Mouse (Mus musculus) heart, adult 2 months (tissue): ENCODE data around the gene Noxa1. TPM values are rescaled to one million over a fixed set of nuclear protein-coding genes. Genes with fewer than 3 reads are reported as not detected.

Source experiments
- DNase-seq, 2 experiments: peaks; one replicate each; pipeline ENCODE4 v3.0.0; 2021
- H3K27ac ChIP-seq: fragments of 200-600 bp; 2 replicates; pipeline ENCODE4 v1.8.1; 2022
- H3K27me3 ChIP-seq: fragments of 200-500 bp; 2 replicates; pipeline ENCODE4 v1.6.1; 2012; ENCODE audit warnings: mild to moderate bottlenecking, low read length, inconsistent platforms, mixed read lengths; ENCODE audit not compliant: control insufficient read depth, insufficient read depth
- H3K36me3 ChIP-seq: fragments of 200-500 bp; 2 replicates; pipeline ENCODE4 v1.6.1; 2012; ENCODE audit warnings: low read length, inconsistent platforms; ENCODE audit not compliant: control insufficient read depth, insufficient read depth
- H3K4me1 ChIP-seq: fragments of 200-500 bp; 2 replicates; pipeline ENCODE4 v1.6.1; 2011; ENCODE audit warnings: low read length; ENCODE audit not compliant: control insufficient read depth, insufficient read depth
- H3K4me3 ChIP-seq: fragments of 200-600 bp; 2 replicates; pipeline ENCODE4 v1.8.1; 2022
- H3K79me2 ChIP-seq: fragments of 200-500 bp; replicated peaks from 2 replicates; pipeline ENCODE4 v1.6.1; 2012; ENCODE audit warnings: mild to moderate bottlenecking, inconsistent platforms, low read length, moderate library complexity, mixed read lengths; ENCODE audit not compliant: control insufficient read depth, insufficient read depth
- H3K9ac ChIP-seq: fragments of 200-500 bp; 2 replicates; pipeline ENCODE4 v1.6.1; 2012; ENCODE audit warnings: low read depth, mild to moderate bottlenecking, control low read depth, inconsistent platforms, low read length, mixed read lengths
- CTCF ChIP-seq: fragments of 200-600 bp; IDR thresholded peaks from 2 replicates; pipeline ENCODE4 v1.8.1; 2022; ENCODE audit warnings: antibody characterized with exemption, mild to moderate bottlenecking, moderate library complexity
- EP300 ChIP-seq: fragments of 200-500 bp; IDR thresholded peaks from 2 replicates; pipeline ENCODE4 v1.6.1; 2011; ENCODE audit warnings: low read depth, low read length, control low read depth; ENCODE audit not compliant: insufficient read depth
- POLR2A ChIP-seq: fragments of 200-500 bp; IDR thresholded peaks from 2 replicates; pipeline ENCODE4 v1.6.1; 2011; ENCODE audit warnings: mild to moderate bottlenecking, low read depth, low read length, control low read depth; ENCODE audit not compliant: insufficient read depth
- WGBS: fragments of 180-500 bp; shearing (Covaris S2); methylation state at CpG from one replicate; pipeline ENCODE4 v1.1.7; 2018; 5-methylcytosine and 5-hydroxymethylcytosine counted together
- intact Hi-C: fragments of 180-260 bp; cut with DNase I; formaldehyde crosslinking; loops from one replicate; pipeline ENCODE4 v1.15.1; 2025
- microRNA-seq, 2 experiments: library from miRNA; unstranded; fragments of <30 nt; microRNA quantifications; one replicate each; pipeline ENCODE4 v1.2.0; 2021
- polyA plus RNA-seq: library from polyadenylated mRNA; depleted of rRNA; stranded (reverse); fragments of >200 nt; gene quantifications from 2 replicates; pipeline ENCODE4 v1.2.3, GENCODE M21; 2012; rRNA removed
- total RNA-seq, 2 experiments: library from RNA; stranded (reverse); gene quantifications; 2 replicates each; pipeline ENCODE4 v1.2.3; 2021

Gene Noxa1
- total and polyA plus RNA-seq, 3 experiments = not detected

DNA sequence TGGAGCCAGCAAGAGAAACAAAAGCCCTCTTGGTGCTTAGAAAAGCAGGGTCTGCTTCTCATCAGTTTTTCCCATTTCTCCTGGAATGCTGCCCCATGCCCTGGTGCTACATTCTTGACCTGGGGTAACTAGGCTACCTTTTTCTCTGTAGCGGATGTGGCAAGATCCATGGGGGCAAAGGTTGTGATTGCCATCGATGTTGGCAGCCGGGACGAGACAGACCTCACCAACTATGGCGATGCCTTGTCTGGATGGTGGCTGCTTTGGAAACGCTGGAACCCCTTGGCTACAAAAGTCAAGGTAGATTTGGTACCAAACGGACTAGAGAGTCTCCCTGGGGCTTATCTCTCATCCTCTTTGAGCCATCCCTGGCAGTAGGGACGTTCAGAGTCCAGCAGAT lies 43.5 kb downstream of the Noxa1 start:
- Histone ChIP-seq H3K36me3 (no peaks in the 10 kb centered on the region), H3K9ac (no peak overlapping the region), H3K27ac (no peak overlapping the region), H3K4me1 (0 out of 2 replicates have a peak, but pooled peaks cover 1% of the 10 kb centered on the region), H3K4me3 (no peak overlapping the region), H3K79me2 (no peaks in the 10 kb centered on the region), H3K27me3 (no peaks in the 10 kb centered on the region)
- intact Hi-C loops = no loop called here
- TF ChIP-seq POLR2A (no peak), EP300 (no peak), CTCF (no peak)
- 91% methylated on average over 8 of the region's 8 CpGs for WGBS
- DNase-seq = no peak

GRCm38 (mm10) chr2:25050921-25051320 lies 44.0 kb downstream of the Noxa1 start:
- no peak for DNase-seq
- 90% methylated on average over 7 of the region's 7 CpGs for WGBS
- Histone ChIP-seq H3K79me2 (no peaks in the 10 kb centered on the region), H3K4me1 (0 out of 2 replicates have a peak, but pooled peaks cover 1% of the 10 kb centered on the region), H3K36me3 (no peaks in the 10 kb centered on the region), H3K27me3 (no peaks in the 10 kb centered on the region), H3K4me3 (no peak overlapping the region), H3K27ac (no peak overlapping the region), H3K9ac (no peak overlapping the region)
- no peak for TF ChIP-seq POLR2A
- TF ChIP-seq CTCF = no peak
- TF ChIP-seq EP300 = no peak
- intact Hi-C loops = no loop called here

- Histone ChIP-seq H3K27ac (no peak overlapping the region), H3K4me3 (no peak overlapping the region), H3K79me2 (no peaks in the 10 kb centered on the region), H3K4me1 (no peaks in the 10 kb centered on the region), H3K27me3 (no peaks in the 10 kb centered on the region), H3K9ac (no peak overlapping the region), H3K36me3 (no peaks in the 10 kb centered on the region)
- 89% methylated on average over 5 of the region's 5 CpGs for whole genome bisulfite sequencing
- TF ChIP-seq EP300 (no peak), CTCF (no peak), POLR2A (no peak)
- DNase-seq = no peak
- intact Hi-C loops = no loop called here
Observed at GRCm38 (mm10) chr2:25040089-25040488, 54.9 kb downstream of the Noxa1 start.

Small RNA genes within 50 kb of the gene (microRNA-seq; reads per million reads assigned to microRNA genes)
- gene Gm24328 (0 reads per million in 2 experiments), gene Mir7664 (0 to 0.56 reads per million in 2 experiments)

Other genes with a start within 250 kb of the Noxa1 start
- gene Ehmt1, start 175.5 kb downstream of the Noxa1 start, total RNA-seq = 10 to 100 TPM; 29.8 to 33.2 TPM
- 27.0 and 47.8 TPM in 2 replicates for gene Ehmt1, start 175.5 kb downstream of the Noxa1 start, polyA plus RNA-seq
- 1 to 10 TPM; 4.5 to 5.7 TPM for gene Arrdc1, start 159.9 kb downstream of the Noxa1 start, total RNA-seq
- 21.8 and 27.1 TPM in 2 replicates for gene Arrdc1, start 159.9 kb downstream of the Noxa1 start, polyA plus RNA-seq
- 10 to 100 TPM; 16.7 to 17.5 TPM for gene Zmynd19, start 145.4 kb downstream of the Noxa1 start, total RNA-seq
- 6.4 and 10.0 TPM in 2 replicates for gene Zmynd19, start 145.4 kb downstream of the Noxa1 start, polyA plus RNA-seq
- 1 to 10 TPM; 4.0 to 4.4 TPM for gene Dph7, start 132.7 kb downstream of the Noxa1 start, total RNA-seq
- gene Dph7, start 132.7 kb downstream of the Noxa1 start, polyA plus RNA-seq = 6.9 and 10.2 TPM in 2 replicates
- gene Mrpl41, start 120.1 kb downstream of the Noxa1 start, total RNA-seq = 10 to 100 TPM; 80.9 to 97.0 TPM
- 82.0 and 90.0 TPM in 2 replicates for gene Mrpl41, start 120.1 kb downstream of the Noxa1 start, polyA plus RNA-seq
- gene Pnpla7, start 119.1 kb downstream of the Noxa1 start, total RNA-seq = 10 to 100 TPM; 22.4 to 29.7 TPM
- gene Pnpla7, start 119.1 kb downstream of the Noxa1 start, polyA plus RNA-seq = 16.5 and 16.9 TPM in 2 replicates
- gene Nsmf, start 40.8 kb downstream of the Noxa1 start, total RNA-seq = 10 to 100 TPM; 12.4 to 13.3 TPM
- gene Nsmf, start 40.8 kb downstream of the Noxa1 start, polyA plus RNA-seq = 46.9 and 49.8 TPM in 2 replicates
- gene Entpd8, start 14.8 kb downstream of the Noxa1 start, total RNA-seq = not detected
- not detected in 2 replicates for gene Entpd8, start 14.8 kb downstream of the Noxa1 start, polyA plus RNA-seq
- gene Nrarp, start 85.6 kb upstream of the Noxa1 start, total RNA-seq = 1 to 10 TPM; 6.2 to 7.4 TPM
- gene Nrarp, start 85.6 kb upstream of the Noxa1 start, polyA plus RNA-seq = 10.2 and 11.2 TPM in 2 replicates
- gene Tor4a, start 101.7 kb upstream of the Noxa1 start, total RNA-seq = 1 to 10 TPM; 4.3 to 4.9 TPM
- gene Tor4a, start 101.7 kb upstream of the Noxa1 start, polyA plus RNA-seq = 6.8 and 9.4 TPM in 2 replicates
- 10 to 100 TPM; 37.4 TPM for gene Nelfb, start 116.3 kb upstream of the Noxa1 start, total RNA-seq
- gene Nelfb, start 116.3 kb upstream of the Noxa1 start, polyA plus RNA-seq = 47.0 and 86.7 TPM in 2 replicates
- gene Stpg3, start 119.5 kb upstream of the Noxa1 start, total RNA-seq = not detected
- 0.20 TPM in 1 of 2 replicates, not detected in the other for gene Stpg3, start 119.5 kb upstream of the Noxa1 start, polyA plus RNA-seq
- not detected for gene Fam166a, start 123.6 kb upstream of the Noxa1 start, total RNA-seq
- gene Fam166a, start 123.6 kb upstream of the Noxa1 start, polyA plus RNA-seq = 0.21 TPM in 1 of 2 replicates, not detected in the other
- gene Tubb4b, start 129.6 kb upstream of the Noxa1 start, total RNA-seq = 100 to 1,000 TPM; 327 to 342 TPM
- gene Tubb4b, start 129.6 kb upstream of the Noxa1 start, polyA plus RNA-seq = 315 and 439 TPM in 2 replicates
- not detected for gene Slc34a3, start 139.2 kb upstream of the Noxa1 start, total RNA-seq
- not detected in 2 replicates for gene Slc34a3, start 139.2 kb upstream of the Noxa1 start, polyA plus RNA-seq
- not detected for gene Rnf224, start 141.6 kb upstream of the Noxa1 start, total RNA-seq
- gene Rnf224, start 141.6 kb upstream of the Noxa1 start, polyA plus RNA-seq = not detected in 2 replicates
- under 1 TPM; 0.47 to 0.61 TPM for gene Rnf208, start 147.1 kb upstream of the Noxa1 start, total RNA-seq
- gene Rnf208, start 147.1 kb upstream of the Noxa1 start, polyA plus RNA-seq = 1.5 and 2.4 TPM in 2 replicates
- not detected for gene Cysrt1, start 147.3 kb upstream of the Noxa1 start, total RNA-seq
- gene Cysrt1, start 147.3 kb upstream of the Noxa1 start, polyA plus RNA-seq = not detected in 2 replicates
- 1 to 10 TPM in 1 of 2 experiments, under 1 TPM in 1; 0.68 to 1.8 TPM for gene AL732309.1, start 151.7 kb upstream of the Noxa1 start, total RNA-seq
- gene AL732309.1, start 151.7 kb upstream of the Noxa1 start, polyA plus RNA-seq = 4.7 and 6.1 TPM in 2 replicates
- gene Tmem203, start 160.3 kb upstream of the Noxa1 start, total RNA-seq = 10 to 100 TPM; 13.1 to 14.1 TPM
- 18.2 and 22.2 TPM in 2 replicates for gene Tmem203, start 160.3 kb upstream of the Noxa1 start, polyA plus RNA-seq
- gene Tprn, start 167.5 kb upstream of the Noxa1 start, total RNA-seq = 1 to 10 TPM; 5.9 to 6.7 TPM
- gene Tprn, start 167.5 kb upstream of the Noxa1 start, polyA plus RNA-seq = 7.5 and 9.9 TPM in 2 replicates
- 10 to 100 TPM; 39.7 to 41.5 TPM for gene Ssna1, start 177.3 kb upstream of the Noxa1 start, total RNA-seq
- 33.1 and 36.3 TPM in 2 replicates for gene Ssna1, start 177.3 kb upstream of the Noxa1 start, polyA plus RNA-seq
- 10 to 100 TPM; 36.0 to 36.3 TPM for gene Anapc2, start 177.3 kb upstream of the Noxa1 start, total RNA-seq
- 57.2 and 68.2 TPM in 2 replicates for gene Anapc2, start 177.3 kb upstream of the Noxa1 start, polyA plus RNA-seq
- not detected for gene Tmem210, start 193.0 kb upstream of the Noxa1 start, total RNA-seq
- 0.27 and 0.44 TPM in 2 replicates for gene Tmem210, start 193.0 kb upstream of the Noxa1 start, polyA plus RNA-seq
- not detected for gene Lrrc26, start 194.8 kb upstream of the Noxa1 start, total RNA-seq
- gene Lrrc26, start 194.8 kb upstream of the Noxa1 start, polyA plus RNA-seq = 2.9 TPM in 1 of 2 replicates, not detected in the other
- gene Grin1, start 224.0 kb upstream of the Noxa1 start, total RNA-seq = not detected
- 0.18 and 0.41 TPM in 2 replicates for gene Grin1, start 224.0 kb upstream of the Noxa1 start, polyA plus RNA-seq
- gene Man1b1, start 237.2 kb upstream of the Noxa1 start, total RNA-seq = 10 to 100 TPM; 21.6 to 22.5 TPM
- 8.2 and 9.9 TPM in 2 replicates for gene Man1b1, start 237.2 kb upstream of the Noxa1 start, polyA plus RNA-seq